Mouse (Mus musculus) midbrain, embryonic 14.5 days (tissue): Measurements from ENCODE around the gene Slitrk6. TPM values are rescaled to one million over a fixed set of nuclear protein-coding genes. Genes with fewer than 3 reads are reported as not detected.
A peak's percentile ranks its signal among the peaks of the same experiment; 100 is the strongest.

Source experiments
- ATAC-seq: fragments of 200-750 bp; cut with Nextera tagmentation; 2 replicates; pipeline ENCODE4 v1.8.0; 2017; ENCODE audit warnings: moderate number of reproducible peaks, moderate library complexity; ENCODE audit not compliant: low FRiP score, low TSS enrichment
- DNase-seq: peaks from one replicate; pipeline ENCODE4 v3.0.0-alpha.2; 2015
- H3K27ac ChIP-seq: fragments of 300-500 bp; sonication (generic); replicated peaks from 2 replicates; pipeline ENCODE4 v1.5.1; 2014; ENCODE audit warnings: mild to moderate bottlenecking, low read depth, low read length, moderate library complexity
- H3K27me3 ChIP-seq: fragments of 300-500 bp; sonication (generic); 2 replicates; pipeline ENCODE4 v1.6.1; 2014; ENCODE audit warnings: low read length, control low read depth, mixed read lengths; ENCODE audit not compliant: control insufficient read depth, insufficient read depth
- H3K36me3 ChIP-seq: fragments of 300-500 bp; sonication (generic); 2 replicates; pipeline ENCODE4 v1.6.1; 2014; ENCODE audit warnings: low read length, control low read depth; ENCODE audit not compliant: control insufficient read depth, insufficient read depth
- H3K4me1 ChIP-seq: fragments of 300-500 bp; sonication (generic); 2 replicates; pipeline ENCODE4 v1.6.1; 2014; ENCODE audit warnings: mild to moderate bottlenecking, antibody characterized with exemption, low read length, control low read depth; ENCODE audit not compliant: control insufficient read depth, insufficient read depth
- H3K4me2 ChIP-seq: fragments of 300-500 bp; sonication (generic); 2 replicates; pipeline ENCODE4 v1.6.1; 2014; ENCODE audit warnings: mild to moderate bottlenecking, low read length, moderate library complexity
- H3K4me3 ChIP-seq: fragments of 300-500 bp; sonication (generic); replicated peaks from 2 replicates; pipeline ENCODE4 v1.5.1; 2014; ENCODE audit warnings: low read depth, low read length
- H3K9ac ChIP-seq: fragments of 300-500 bp; sonication (generic); replicated peaks from 2 replicates; pipeline ENCODE4 v1.6.1; 2014; ENCODE audit warnings: mild to moderate bottlenecking, low read length, moderate library complexity
- H3K9me3 ChIP-seq: fragments of 300-500 bp; sonication (generic); 2 replicates; pipeline ENCODE4 v1.6.1; 2016; ENCODE audit warnings: low read length, control low read depth, mixed read lengths; ENCODE audit not compliant: control insufficient read depth
- WGBS: fragments of 180-500 bp; shearing (Covaris S2); extraction: QIAGEN DNeasy Blood & Tissue Kit; methylation state at CpG from one replicate; pipeline ENCODE4 v1.1.7; 2014; 5-methylcytosine and 5-hydroxymethylcytosine counted together
- polyA plus RNA-seq: library from polyadenylated mRNA; unstranded; fragments of >200 nt; fragmentation: Nextera tagmentation; extraction: Ambion mirVana; gene quantifications from 2 replicates; pipeline ENCODE4 v1.2.1, GENCODE M21; 2014

The Slitrk6 gene
- polyA plus RNA-seq, result 3.7 and 4.1 TPM in 2 replicates

GRCm38 (mm10) chr14:110754484-110755307, at the start of gene Slitrk6:
Gene Slitrk6, minus strand, starts transcription at chr14:110755149.
- ATAC-seq (peak; percentile 74), DNase-seq (peak; percentile 78)
- peaks cover 4% of the 10 kb centered on the region; the same call in 1 of the 2 replicates for H3K4me1 ChIP-seq
- H3K4me2 ChIP-seq, result peak within 1 kb of the TSS; percentile 50
- H3K9ac ChIP-seq, result peak within 1 kb of the TSS; percentile 45; the same call in 1 of the 2 replicates
- 25% methylated on average over 11 of the region's 11 CpGs for whole genome bisulfite sequencing
- H3K9me3 ChIP-seq, result no peaks in the 10 kb centered on the region
- no peak within 1 kb of the TSS; the same call in 1 of the 2 replicates for H3K27ac ChIP-seq
- peak within 1 kb of the TSS; percentile 32 for H3K4me3 ChIP-seq
- no peaks in the 10 kb centered on the region for H3K36me3 ChIP-seq
- H3K27me3 ChIP-seq, result no peaks in the 10 kb centered on the region

- no peaks in the 10 kb centered on the region for H3K4me1 ChIP-seq
- no peak for ATAC-seq
- H3K9ac ChIP-seq, result no peak overlapping the region
- no peak overlapping the region for H3K4me3 ChIP-seq
- H3K4me2 ChIP-seq, result no peak overlapping the region
- H3K9me3 ChIP-seq, result no peaks in the 10 kb centered on the region
- H3K27me3 ChIP-seq, result no peaks in the 10 kb centered on the region
- peak; percentile 79 for DNase-seq
- no peaks in the 10 kb centered on the region for H3K36me3 ChIP-seq
- H3K27ac ChIP-seq, result no peak overlapping the region
Observed at GRCm38 (mm10) chr14:110777546-110777945, 22.6 kb upstream of the Slitrk6 start.

GRCm38 (mm10) chr14:110770694-110771093, 15.7 kb upstream of the Slitrk6 start:
- Histone ChIP-seq H3K27me3 (no peaks in the 10 kb centered on the region), H3K9me3 (no peaks in the 10 kb centered on the region), H3K36me3 (no peaks in the 10 kb centered on the region), H3K9ac (no peak overlapping the region), H3K4me2 (no peak overlapping the region), H3K4me1 (no peaks in the 10 kb centered on the region), H3K4me3 (no peak overlapping the region), H3K27ac (no peak overlapping the region)
- DNase-seq (peak; percentile 12), ATAC-seq (no peak)
- 96% methylated on average over 1 of the region's 1 CpGs for WGBS

- no peak overlapping the region for H3K4me3 ChIP-seq
- ATAC-seq (no peak), DNase-seq (peak; percentile 85)
- no peaks in the 10 kb centered on the region for H3K27me3 ChIP-seq
- no peaks in the 10 kb centered on the region for H3K9me3 ChIP-seq
- no peaks in the 10 kb centered on the region for H3K4me1 ChIP-seq
- H3K9ac ChIP-seq, result no peak overlapping the region
- no peak overlapping the region for H3K4me2 ChIP-seq
- WGBS, result 21% methylated on average over 7 of the region's 7 CpGs
- no peak overlapping the region for H3K27ac ChIP-seq
- H3K36me3 ChIP-seq, result no peaks in the 10 kb centered on the region
Observed at GRCm38 (mm10) chr14:110762588-110763220, 7.8 kb upstream of the Slitrk6 start.

- WGBS, result 76% methylated on average over 1 of the region's 1 CpGs
- Histone ChIP-seq H3K36me3 (no peaks in the 10 kb centered on the region), H3K4me2 (no peak overlapping the region), H3K9ac (no peak overlapping the region), H3K4me1 (no peaks in the 10 kb centered on the region), H3K27ac (no peak overlapping the region), H3K27me3 (no peaks in the 10 kb centered on the region), H3K4me3 (no peak overlapping the region), H3K9me3 (no peaks in the 10 kb centered on the region)
- no peak for DNase-seq
- no peak for ATAC-seq
Observed at GRCm38 (mm10) chr14:110760909-110761308, 6.0 kb upstream of the Slitrk6 start.

GRCm38 (mm10) chr14:110755308-110755650, 330 bp upstream of the Slitrk6 start:
- Histone ChIP-seq H3K36me3 (no peaks in the 10 kb centered on the region), H3K4me3 (peak overlapping the region; percentile 32), H3K9me3 (no peaks in the 10 kb centered on the region), H3K27ac (no peak overlapping the region), H3K9ac (no peak overlapping the region), H3K4me2 (peak overlapping the region; percentile 50), H3K27me3 (no peaks in the 10 kb centered on the region), H3K4me1 (peaks cover 4% of the 10 kb centered on the region; the same call in 1 of the 2 replicates)
- DNase-seq (no peak), ATAC-seq (peak; percentile 31; the same call in 1 of the 2 replicates)
- WGBS, result 40% methylated on average over 4 of the region's 4 CpGs

- H3K36me3 ChIP-seq, result no peaks in the 10 kb centered on the region
- ATAC-seq (no peak), DNase-seq (no peak)
- H3K9ac ChIP-seq, result no peak overlapping the region
- H3K4me1 ChIP-seq, result no peaks in the 10 kb centered on the region
- H3K27me3 ChIP-seq, result no peaks in the 10 kb centered on the region
- WGBS, result 6% methylated on average over 7 of the region's 7 CpGs
- no peak overlapping the region for H3K27ac ChIP-seq
- no peak overlapping the region for H3K4me2 ChIP-seq
- no peak overlapping the region for H3K4me3 ChIP-seq
- H3K9me3 ChIP-seq, result no peaks in the 10 kb centered on the region
Observed at GRCm38 (mm10) chr14:110739861-110740260, 15.1 kb downstream of the Slitrk6 start.

GRCm38 (mm10) chr14:110739368-110739767, 15.6 kb downstream of the Slitrk6 start:
- Histone ChIP-seq H3K9me3 (no peaks in the 10 kb centered on the region), H3K4me1 (no peaks in the 10 kb centered on the region), H3K4me3 (no peak overlapping the region), H3K27ac (no peak overlapping the region), H3K4me2 (no peak overlapping the region), H3K27me3 (no peaks in the 10 kb centered on the region), H3K36me3 (no peaks in the 10 kb centered on the region), H3K9ac (no peak overlapping the region)
- ATAC-seq (no peak), DNase-seq (no peak)
- 81% methylated on average over 1 of the region's 1 CpGs for WGBS
